Mouse (Mus musculus) kidney, embryonic 16.5 days (tissue): ENCODE results near the gene Trio. TPM values are rescaled to one million over a fixed set of nuclear protein-coding genes. Genes with fewer than 3 reads are reported as not detected.

Source experiments
- ATAC-seq: fragments of 200-750 bp; cut with Nextera tagmentation; 2 replicates; pipeline ENCODE4 v1.8.0; 2017; ENCODE audit warnings: moderate TSS enrichment; ENCODE audit not compliant: low FRiP score, low TSS enrichment
- H3K27ac ChIP-seq: fragments of 300-500 bp; sonication (generic); 2 replicates; pipeline ENCODE4 v1.5.1; 2014; ENCODE audit warnings: low read length
- H3K27me3 ChIP-seq: fragments of 300-500 bp; sonication (generic); 2 replicates; pipeline ENCODE4 v1.6.1; 2014; ENCODE audit warnings: low read length, control low read depth, mixed read lengths; ENCODE audit not compliant: insufficient read depth
- H3K36me3 ChIP-seq: fragments of 300-500 bp; sonication (generic); 2 replicates; pipeline ENCODE4 v1.6.1; 2014; ENCODE audit warnings: low read length, control low read depth, mixed read lengths; ENCODE audit not compliant: insufficient read depth
- H3K4me1 ChIP-seq: fragments of 300-500 bp; sonication (generic); 2 replicates; pipeline ENCODE4 v1.6.1; 2014; ENCODE audit warnings: low read length, control low read depth, mixed read lengths; ENCODE audit not compliant: insufficient read depth
- H3K4me2 ChIP-seq: fragments of 300-500 bp; sonication (generic); replicated peaks from 2 replicates; pipeline ENCODE4 v1.6.1; 2014; ENCODE audit warnings: low read depth, low read length
- H3K4me3 ChIP-seq: fragments of 300-500 bp; sonication (generic); 2 replicates; pipeline ENCODE4 v1.5.1; 2014; ENCODE audit warnings: mild to moderate bottlenecking, low read length
- H3K9ac ChIP-seq: fragments of 300-500 bp; sonication (generic); replicated peaks from 2 replicates; pipeline ENCODE4 v1.6.1; 2014; ENCODE audit warnings: low read length
- H3K9me3 ChIP-seq: fragments of 300-500 bp; sonication (generic); 2 replicates; pipeline ENCODE4 v1.6.1; 2016; ENCODE audit warnings: low read length, control low read depth
- WGBS: fragments of 180-500 bp; shearing (Covaris S2); extraction: QIAGEN DNeasy Blood & Tissue Kit; methylation state at CpG from one replicate; pipeline ENCODE4 v1.1.7; 2014; 5-methylcytosine and 5-hydroxymethylcytosine counted together
- polyA plus RNA-seq: library from polyadenylated mRNA; unstranded; fragments of >200 nt; fragmentation: Nextera tagmentation; extraction: Ambion mirVana; gene quantifications from 2 replicates; pipeline ENCODE4 v1.2.1, GENCODE M21; 2015

The Trio gene
- polyA plus RNA-seq, 1 experiment from 2014 or later: 24.3 TPM

DNA sequence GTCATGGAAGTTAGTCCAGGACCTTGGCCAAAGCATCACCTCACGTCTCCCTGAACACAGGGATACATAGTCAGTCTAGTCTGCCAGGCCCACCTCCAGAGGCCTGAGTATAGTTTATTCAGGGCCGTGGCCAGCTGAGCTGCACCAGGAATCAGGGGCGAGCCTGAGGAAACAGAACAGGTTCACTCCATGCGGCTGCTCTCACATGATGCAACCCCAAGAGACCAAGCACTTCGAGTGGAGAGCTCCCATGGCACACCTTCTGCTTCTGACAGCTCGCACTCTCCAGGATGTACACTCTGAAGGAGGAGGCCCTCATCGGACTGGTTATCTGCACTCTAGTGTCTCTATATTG lies 228.8 kb downstream of the Trio start:
- WGBS: 63% methylated on average over 7 of the region's 7 CpGs
- Histone ChIP-seq H3K9me3 (no peaks in the 10 kb centered on the region), H3K27me3 (no peaks in the 10 kb centered on the region), H3K4me1 (peaks cover 33% of the 10 kb centered on the region), H3K27ac (peak overlapping the region; percentile 92), H3K4me2 (no peak overlapping the region), H3K4me3 (no peak overlapping the region), H3K9ac (0 out of 2 replicates have a peak overlapping the region, but pooled peaks have one; percentile 25), H3K36me3 (peaks cover 10% of the 10 kb centered on the region; the same call in 1 of the 2 replicates)
- ATAC-seq: peak; percentile 2; the same call in 1 of the 2 replicates

DNA sequence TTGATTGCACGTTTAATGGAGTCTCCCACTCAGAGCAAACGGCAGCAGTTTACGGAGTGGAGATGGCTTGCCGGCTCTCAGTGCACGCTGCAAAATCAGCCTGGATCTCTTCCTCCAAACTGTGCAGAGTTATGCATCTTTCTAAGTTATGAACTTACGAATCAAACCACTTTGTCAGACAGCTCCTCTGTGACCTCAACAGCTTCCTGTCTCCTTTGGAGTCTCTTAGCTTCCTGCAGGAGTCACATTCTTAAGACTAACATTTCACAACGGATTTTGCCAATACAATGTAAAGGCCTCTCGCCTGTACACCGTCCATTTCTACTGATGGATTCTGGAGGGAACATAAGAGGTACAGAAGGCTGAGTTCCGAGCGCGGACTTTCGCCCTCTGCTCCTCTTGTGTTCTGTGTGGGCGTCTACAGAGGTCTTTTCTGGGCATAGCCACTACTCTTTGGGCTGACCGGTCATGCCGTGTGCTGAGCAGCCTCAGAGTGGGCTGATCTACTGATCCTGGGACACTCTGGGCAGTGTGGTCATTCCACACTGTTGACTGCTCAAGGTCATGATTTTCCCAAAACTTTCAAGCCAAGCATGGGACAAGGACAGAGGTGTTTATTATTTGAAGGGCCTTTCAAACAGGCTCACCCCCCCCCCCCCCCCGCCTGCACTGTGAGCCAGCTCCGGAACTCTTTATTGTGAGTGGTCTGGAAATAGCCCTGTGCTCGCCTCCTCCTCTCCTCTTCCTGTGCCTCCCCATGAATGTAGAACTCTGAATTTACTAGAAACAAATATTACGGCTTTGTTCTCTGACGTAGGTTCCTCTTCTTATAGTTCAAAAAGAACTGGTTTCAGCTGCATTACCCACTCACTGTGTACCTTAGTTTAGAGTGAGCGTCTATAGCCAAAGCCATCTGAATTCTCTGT lies 229.4 kb downstream of the Trio start:
- Histone ChIP-seq H3K4me1 (peaks cover 30% of the 10 kb centered on the region), H3K4me3 (no peak overlapping the region), H3K27me3 (no peaks in the 10 kb centered on the region), H3K27ac (peak overlapping the region; percentile 92), H3K9ac (0 out of 2 replicates have a peak overlapping the region, but pooled peaks have one; percentile 25), H3K36me3 (peaks cover 10% of the 10 kb centered on the region; the same call in 1 of the 2 replicates), H3K9me3 (no peaks in the 10 kb centered on the region), H3K4me2 (no peak overlapping the region)
- ATAC-seq: peak; percentile 59; the same call in 1 of the 2 replicates
- 56% methylated on average over 21 of the region's 22 CpGs for WGBS

DNA sequence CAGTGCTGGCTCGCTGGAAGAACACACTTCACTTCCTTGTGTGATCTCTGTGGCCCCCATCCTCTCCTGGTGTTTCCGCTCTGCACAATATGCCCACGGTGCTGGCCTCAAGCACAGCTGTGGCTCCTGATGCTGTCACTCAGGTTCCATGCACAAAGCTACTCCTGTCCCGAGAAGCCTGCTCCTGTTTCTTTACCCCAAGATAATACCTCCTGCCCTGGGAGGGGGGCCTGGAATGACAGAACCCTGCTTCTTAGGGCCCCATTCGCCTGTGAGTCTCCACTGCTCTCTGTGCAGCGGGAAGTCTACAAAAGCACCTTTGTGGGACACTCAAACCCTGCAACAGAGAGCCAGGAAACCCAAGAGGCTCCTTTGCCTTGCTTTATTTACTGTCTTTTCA lies 232.4 kb downstream of the Trio start:
- H3K27ac ChIP-seq: no peak overlapping the region
- no peak overlapping the region for H3K4me2 ChIP-seq
- H3K4me1 ChIP-seq: peaks cover 51% of the 10 kb centered on the region
- no peak for ATAC-seq
- no peak overlapping the region for H3K9ac ChIP-seq
- no peak overlapping the region for H3K4me3 ChIP-seq
- WGBS: 58% methylated on average over 6 of the region's 6 CpGs
- H3K9me3 ChIP-seq: no peaks in the 10 kb centered on the region
- H3K36me3 ChIP-seq: no peaks in the 10 kb centered on the region; the same call in 1 of the 2 replicates
- no peaks in the 10 kb centered on the region for H3K27me3 ChIP-seq

DNA sequence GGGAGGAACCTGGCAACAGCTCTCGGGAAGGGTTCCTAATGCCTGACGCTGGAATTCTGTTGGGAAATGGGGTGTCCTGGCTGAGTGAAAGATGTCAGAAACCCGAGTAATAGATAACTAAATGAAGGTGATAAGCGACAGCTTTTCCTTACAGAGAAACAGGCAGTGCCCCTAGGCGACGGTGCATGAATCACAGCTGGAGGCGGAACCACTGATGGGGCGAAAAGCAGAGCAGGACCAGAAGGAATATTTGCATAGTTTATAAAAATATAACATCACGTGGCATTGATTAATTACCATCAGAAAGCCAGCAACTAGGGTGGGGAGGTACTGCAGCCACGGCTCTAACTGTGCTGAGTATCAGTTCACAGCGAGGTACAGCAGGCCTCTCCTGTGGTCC lies 233.2 kb downstream of the Trio start:
- WGBS: 39% methylated on average over 11 of the region's 11 CpGs
- H3K27ac ChIP-seq: no peak overlapping the region
- no peaks in the 10 kb centered on the region for H3K36me3 ChIP-seq
- H3K4me2 ChIP-seq: no peak overlapping the region
- H3K27me3 ChIP-seq: no peaks in the 10 kb centered on the region
- no peak for ATAC-seq
- no peaks in the 10 kb centered on the region for H3K9me3 ChIP-seq
- peaks cover 59% of the 10 kb centered on the region for H3K4me1 ChIP-seq
- H3K4me3 ChIP-seq: no peak overlapping the region
- H3K9ac ChIP-seq: no peak overlapping the region

GRCm38 (mm10) chr15:27791141-27791540 lies 234.5 kb downstream of the Trio start:
- H3K4me2 ChIP-seq: no peak overlapping the region
- H3K36me3 ChIP-seq: no peaks in the 10 kb centered on the region
- H3K4me3 ChIP-seq: no peak overlapping the region
- no peak overlapping the region for H3K9ac ChIP-seq
- no peak for ATAC-seq
- peaks cover 62% of the 10 kb centered on the region for H3K4me1 ChIP-seq
- no peak overlapping the region for H3K27ac ChIP-seq
- no peaks in the 10 kb centered on the region for H3K9me3 ChIP-seq
- WGBS: 85% methylated on average over 5 of the region's 5 CpGs
- H3K27me3 ChIP-seq: no peaks in the 10 kb centered on the region

GRCm38 (mm10) chr15:27790699-27791098 lies 234.9 kb downstream of the Trio start:
- Histone ChIP-seq H3K9ac (no peak overlapping the region), H3K27me3 (no peaks in the 10 kb centered on the region), H3K4me2 (no peak overlapping the region), H3K27ac (no peak overlapping the region), H3K4me3 (no peak overlapping the region), H3K9me3 (no peaks in the 10 kb centered on the region), H3K4me1 (peaks cover 66% of the 10 kb centered on the region), H3K36me3 (no peaks in the 10 kb centered on the region)
- 88% methylated on average over 6 of the region's 6 CpGs for WGBS
- ATAC-seq: no peak

- Histone ChIP-seq H3K36me3 (no peaks in the 10 kb centered on the region), H3K27me3 (no peaks in the 10 kb centered on the region), H3K4me2 (no peak overlapping the region), H3K4me3 (no peak overlapping the region), H3K27ac (peak overlapping the region; percentile 80), H3K9ac (peak overlapping the region; percentile 27), H3K4me1 (peaks cover 71% of the 10 kb centered on the region), H3K9me3 (no peaks in the 10 kb centered on the region)
- ATAC-seq: no peak
- 38% methylated on average over 3 of the region's 3 CpGs for WGBS
These were observed 236.3 kb downstream of the Trio start for GRCm38 (mm10) chr15:27789325-27789724.

DNA sequence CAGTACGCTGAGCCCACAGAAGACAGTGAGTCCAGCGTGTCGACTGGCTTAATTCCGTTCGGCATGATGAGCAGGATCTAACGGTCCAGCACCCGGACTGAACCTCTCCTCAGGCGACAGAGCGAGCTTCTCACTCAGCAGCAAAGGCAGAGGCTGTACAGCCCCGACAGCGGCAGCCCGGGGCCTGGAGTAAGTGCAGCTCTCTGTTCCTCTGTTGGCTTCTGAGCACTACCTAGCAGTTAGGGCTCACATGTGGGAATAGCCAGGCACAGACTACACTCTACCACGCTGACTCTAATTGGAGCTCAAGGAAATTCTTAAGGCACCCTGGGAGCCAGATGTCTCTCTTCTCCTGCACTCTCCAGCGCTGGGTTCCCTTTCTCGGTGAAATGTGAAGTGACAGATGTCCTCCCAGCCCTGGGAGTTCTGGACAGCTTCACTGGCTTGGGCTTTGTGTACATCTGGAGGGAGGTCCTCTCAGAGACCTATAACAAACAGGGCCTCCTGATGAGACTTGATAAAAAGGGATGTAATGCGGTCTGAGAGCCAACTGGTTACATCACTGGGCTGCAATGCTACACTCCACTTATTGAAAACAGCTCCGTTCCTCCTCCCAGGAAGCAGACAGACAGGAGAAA lies 237.4 kb downstream of the Trio start:
- Histone ChIP-seq H3K4me3 (peak overlapping the region; percentile 46), H3K27ac (peak overlapping the region; percentile 80), H3K9ac (peak overlapping the region; percentile 66), H3K4me1 (peaks cover 80% of the 10 kb centered on the region), H3K36me3 (no peaks in the 10 kb centered on the region), H3K27me3 (no peaks in the 10 kb centered on the region), H3K4me2 (peak overlapping the region; percentile 49), H3K9me3 (no peaks in the 10 kb centered on the region)
- WGBS: 17% methylated on average over 17 of the region's 17 CpGs
- peak; percentile 62 for ATAC-seq

- peak overlapping the region; percentile 66 for H3K9ac ChIP-seq
- H3K27me3 ChIP-seq: no peaks in the 10 kb centered on the region
- no peaks in the 10 kb centered on the region for H3K9me3 ChIP-seq
- H3K4me3 ChIP-seq: peak overlapping the region; percentile 46
- no peaks in the 10 kb centered on the region for H3K36me3 ChIP-seq
- 67% methylated on average over 4 of the region's 4 CpGs for WGBS
- peaks cover 79% of the 10 kb centered on the region for H3K4me1 ChIP-seq
- peak overlapping the region; percentile 49 for H3K4me2 ChIP-seq
- H3K27ac ChIP-seq: peak overlapping the region; percentile 80
- no peak for ATAC-seq
These were observed 238.5 kb downstream of the Trio start for GRCm38 (mm10) chr15:27787151-27787550.

GRCm38 (mm10) chr15:27786418-27786817 lies 239.2 kb downstream of the Trio start:
- H3K36me3 ChIP-seq: no peaks in the 10 kb centered on the region
- H3K9me3 ChIP-seq: no peaks in the 10 kb centered on the region
- peaks cover 86% of the 10 kb centered on the region for H3K4me1 ChIP-seq
- H3K4me3 ChIP-seq: peak overlapping the region; percentile 46
- no peak for ATAC-seq
- WGBS: 20% methylated on average over 11 of the region's 11 CpGs
- peak overlapping the region; percentile 66 for H3K9ac ChIP-seq
- H3K4me2 ChIP-seq: peak overlapping the region; percentile 49
- peak overlapping the region; percentile 80 for H3K27ac ChIP-seq
- H3K27me3 ChIP-seq: no peaks in the 10 kb centered on the region
